Mouse (Mus musculus) ovary, postnatal 36 days (tissue): ENCODE data around the gene Pygl.
"Not testable (repeated sequence)": the region's sequence is repeated elsewhere in the genome, so short reads cannot be mapped to it uniquely, and the experiment has no call there.

ENCODE experiments used
- DNase-seq: peaks from one replicate; pipeline ENCODE4 v3.0.0; 2022; ENCODE audit warnings: low spot score, mixed read lengths

The Pygl gene

GRCm38 (mm10) chr12:70157292-70158066 lies 73.8 kb downstream of the Pygl start:
- DNase-seq, result no peak

DNA sequence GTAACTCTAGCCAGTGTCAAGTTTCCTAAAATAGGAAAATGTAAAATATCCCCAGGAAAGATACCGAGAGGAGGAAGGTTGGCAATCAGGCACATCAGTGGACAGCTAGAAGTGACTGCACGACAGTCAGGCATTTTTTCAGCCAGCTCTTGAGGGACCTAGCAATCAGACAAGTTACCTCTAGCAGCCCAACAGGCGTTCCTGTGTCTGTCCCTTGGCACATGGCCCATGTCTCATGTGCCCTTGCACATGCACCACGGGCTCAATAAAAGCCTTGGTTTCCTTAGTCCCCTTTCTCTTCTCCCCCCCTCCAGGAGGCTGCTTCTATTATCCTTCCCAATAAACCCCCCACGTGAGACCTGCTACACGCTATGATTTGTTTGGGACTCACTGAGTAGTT lies 75.1 kb downstream of the Pygl start:
- DNase-seq, result no peak

GRCm38 (mm10) chr12:70153842-70154241 lies 77.4 kb downstream of the Pygl start, which contains the start of gene Abhd12b:
Gene Abhd12b (plus strand): TSS chr12:70154142.
- DNase-seq, result no peak

- DNase-seq, result no peak
Observed at GRCm38 (mm10) chr12:70148631-70149265, 82.5 kb downstream of the Pygl start.

DNA sequence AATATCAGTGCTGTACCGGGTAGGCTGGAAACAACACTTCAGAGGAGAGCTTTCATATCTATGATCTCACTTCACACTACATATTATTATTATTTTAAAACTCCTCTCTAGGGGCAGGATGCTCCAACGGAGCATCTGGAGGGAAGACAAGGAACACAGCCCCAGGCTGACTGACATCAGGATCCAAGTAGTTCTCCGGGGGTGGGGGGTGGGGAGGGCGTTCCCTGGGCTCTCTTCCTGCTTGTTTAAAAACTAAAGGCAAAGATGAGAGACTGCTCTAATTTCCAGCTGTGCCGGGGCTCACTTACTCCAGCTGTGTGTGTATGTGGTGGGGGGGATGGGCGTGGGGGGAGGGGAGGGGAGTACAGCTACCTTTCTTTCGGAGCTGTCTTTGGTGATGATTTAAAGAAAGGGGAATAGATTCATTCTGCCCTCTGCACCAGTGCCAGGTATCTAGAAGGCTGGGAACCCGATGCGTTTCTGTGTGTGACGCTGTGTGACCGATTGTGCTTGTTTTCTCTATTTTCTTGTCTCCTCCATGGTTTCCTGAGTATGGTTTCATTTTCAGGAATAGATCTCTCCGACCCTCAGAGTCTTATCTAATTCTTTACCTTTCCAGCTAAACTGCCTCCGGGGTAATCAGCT lies 83.2 kb downstream of the Pygl start:
- no peak for DNase-seq

- DNase-seq, result no peak
Observed at GRCm38 (mm10) chr12:70145586-70145985, 85.7 kb downstream of the Pygl start.

GRCm38 (mm10) chr12:70144637-70145448 lies 86.4 kb downstream of the Pygl start:
- no peak for DNase-seq

GRCm38 (mm10) chr12:70144106-70144587 lies 87.1 kb downstream of the Pygl start:
- DNase-seq, result not testable (repeated sequence)

DNA sequence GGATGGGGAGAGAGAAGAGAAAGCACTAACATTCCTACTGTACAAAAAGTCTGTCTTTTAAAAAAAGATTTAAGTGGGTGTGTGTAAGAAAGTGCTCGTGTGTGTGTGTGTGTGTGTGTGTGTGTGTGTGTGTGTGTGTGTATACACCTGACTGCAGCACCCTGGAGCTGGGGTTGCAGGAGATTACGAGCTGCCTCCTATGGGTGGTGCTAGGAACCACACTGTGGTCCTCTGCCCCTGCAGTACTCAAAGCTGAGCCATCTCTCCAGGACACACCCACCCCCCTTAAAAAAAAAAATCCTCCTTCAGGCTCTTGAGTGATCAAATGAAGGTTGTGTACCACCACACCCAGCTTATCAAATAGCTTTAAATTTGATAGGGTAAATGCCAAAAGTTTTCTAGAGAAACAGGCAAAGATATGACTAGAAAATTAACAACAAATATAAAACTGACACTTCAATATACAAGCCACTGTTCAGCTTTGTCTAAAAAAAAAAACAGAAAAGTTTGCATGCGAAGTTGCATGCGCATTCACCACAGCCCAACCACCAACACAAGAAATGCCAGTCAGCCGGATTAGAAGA lies 90.2 kb downstream of the Pygl start:
- DNase-seq, result no peak
